Mouse (Mus musculus): ENCODE results near the gene Foxr1. TPM values are rescaled to one million over a fixed set of nuclear protein-coding genes. Genes with fewer than 3 reads are reported as not detected.
"Not testable (repeated sequence)": the region's sequence is repeated elsewhere in the genome, so short reads cannot be mapped to it uniquely, and the experiment has no call there.

Foxr1 gene
- polyA plus RNA-seq, 1 experiment, result not detected

DNA sequence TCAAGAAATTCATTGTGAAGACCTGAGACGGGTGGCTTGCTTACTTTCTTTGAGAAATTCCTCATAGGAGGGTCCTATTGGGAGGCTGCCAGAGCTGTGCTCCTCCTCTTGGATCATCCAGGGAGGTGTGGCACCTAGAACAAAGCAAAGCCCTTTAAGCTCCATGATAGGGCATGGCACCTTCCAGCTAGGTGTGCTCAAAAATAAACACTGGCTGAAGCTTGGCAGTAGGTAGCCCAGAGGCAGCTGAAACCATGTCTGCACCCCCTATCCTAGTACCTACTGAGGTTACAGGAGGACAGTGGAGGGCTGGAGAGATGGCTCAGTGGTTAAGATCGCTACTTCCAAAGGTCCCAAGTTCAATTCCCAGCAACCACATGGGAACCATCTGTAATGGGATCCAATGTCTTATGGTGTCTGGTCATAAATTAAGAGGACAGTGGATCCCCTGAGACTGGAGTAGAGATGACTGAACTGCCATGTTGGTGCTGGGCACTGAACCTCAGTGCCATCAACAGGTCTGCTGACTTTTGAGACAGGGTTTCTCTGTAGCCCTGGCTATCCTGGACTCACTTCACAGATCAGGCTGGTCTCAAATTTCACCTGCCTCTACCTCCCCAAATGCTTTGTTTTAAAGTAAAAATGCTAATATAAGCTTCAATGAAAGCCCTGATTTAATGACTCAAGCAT lies 30.1 kb downstream of the Foxr1 start:
- TF ChIP-seq CTCF (IDR thresholded peaks at IDR 0.05; ENCODE audit: borderline replicate concordance, extremely low read depth, insufficient read depth, insufficient read length) (no peak), POLR2A (IDR thresholded peaks at IDR 0.05; ENCODE audit: borderline replicate concordance, extremely low read depth, insufficient read depth, insufficient read length, poor library complexity, severe bottlenecking) (no peak)

DNA sequence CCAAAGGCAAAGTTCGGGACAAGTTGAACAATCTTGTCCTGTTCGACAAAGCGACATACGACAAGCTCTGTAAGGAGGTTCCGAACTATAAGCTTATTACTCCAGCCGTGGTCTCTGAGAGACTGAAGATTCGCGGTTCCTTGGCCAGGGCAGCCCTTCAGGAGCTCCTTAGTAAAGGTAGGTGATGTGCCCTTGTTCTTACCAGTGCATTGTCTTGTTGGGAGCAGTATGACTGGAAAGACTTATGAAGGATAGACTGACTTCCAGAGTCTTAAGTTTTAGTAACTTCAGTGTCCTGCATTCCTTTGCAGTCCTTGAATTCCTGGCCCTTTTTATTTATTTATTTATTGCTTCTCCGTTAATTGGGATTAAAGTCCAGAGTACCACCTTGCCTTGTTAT lies 32.2 kb downstream of the Foxr1 start:
- not testable (repeated sequence) for DNase-seq (ENCODE audit: low read depth)

More for the DNA sequence above, 30.1 kb downstream of the Foxr1 start:
- DNase-seq (ENCODE audit: low read depth), result no peak

DNA sequence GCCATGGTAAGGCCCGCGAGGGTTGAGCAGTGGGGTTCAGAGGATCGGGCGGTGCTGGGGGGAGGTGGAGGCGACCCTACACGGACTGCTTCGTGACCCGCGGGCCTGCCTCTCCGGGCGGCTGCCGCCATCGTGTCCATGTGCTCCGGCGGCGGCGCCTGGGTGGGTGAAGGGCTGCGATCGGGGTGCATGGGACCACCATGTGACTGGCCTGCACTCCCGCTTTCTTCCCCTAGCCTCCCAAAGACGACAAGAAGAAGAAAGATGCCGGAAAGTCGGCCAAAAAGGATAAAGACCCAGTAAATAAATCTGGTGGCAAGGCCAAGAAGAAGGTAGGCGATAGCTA lies 33.2 kb downstream of the Foxr1 start:
- no peak for DNase-seq (ENCODE audit: low read depth)
- TF ChIP-seq CTCF (IDR thresholded peaks at IDR 0.05; ENCODE audit: borderline replicate concordance, extremely low read depth, insufficient read depth, insufficient read length) (no peak), POLR2A (IDR thresholded peaks at IDR 0.05; ENCODE audit: borderline replicate concordance, extremely low read depth, insufficient read depth, insufficient read length, poor library complexity, severe bottlenecking) (no peak)

DNA sequence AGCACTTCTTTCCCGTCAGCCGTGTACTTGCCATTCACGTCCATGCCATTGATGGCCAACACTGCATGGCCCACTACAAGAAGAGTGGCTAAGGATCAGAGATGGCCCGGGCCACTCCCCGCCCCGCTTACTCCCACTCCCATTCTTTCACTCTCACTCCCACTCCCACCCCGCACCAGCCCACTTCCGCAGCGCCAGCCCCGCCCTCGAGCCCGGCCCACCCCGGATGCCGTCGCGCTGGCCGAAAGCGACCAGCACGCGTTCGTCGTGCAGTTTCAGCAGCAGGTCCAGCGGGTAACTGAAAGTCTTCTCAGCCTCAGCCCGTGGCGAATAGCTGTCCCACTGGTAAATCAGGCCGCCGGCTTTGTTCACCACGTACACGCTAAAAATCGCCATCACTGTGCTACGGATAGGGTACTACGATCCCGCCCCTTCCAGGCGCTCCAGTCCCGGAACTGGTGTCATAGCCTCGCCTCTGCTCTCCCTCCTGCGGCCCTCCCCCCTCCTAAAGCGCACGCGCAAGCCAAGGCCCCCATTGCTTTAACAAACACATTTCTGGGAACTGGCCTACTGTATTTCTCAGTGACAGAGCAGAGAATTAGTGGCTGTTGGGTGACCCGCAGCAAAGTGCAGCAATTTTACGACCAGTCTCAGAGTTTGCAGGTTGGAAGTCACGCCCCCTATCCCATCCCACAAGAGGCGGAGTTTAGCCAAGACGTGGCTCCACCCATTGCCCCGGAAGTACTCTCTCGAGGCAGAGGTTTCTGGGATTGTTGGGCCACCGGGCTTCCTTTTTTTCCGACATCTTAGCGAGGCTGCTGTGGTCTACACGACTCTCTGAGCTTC lies 33.8 kb downstream of the Foxr1 start, which contains the start of the genes Rps25 and Trappc4:
Rps25 (plus strand) TSS at position 234 of the 846 bp plus-strand sequence.
Trappc4 (minus strand) TSS at position 695 of the 846 bp plus-strand sequence.
- DNase-seq (ENCODE audit: low read depth), result peak; percentile 99
- TF ChIP-seq CTCF (IDR thresholded peaks at IDR 0.05; ENCODE audit: borderline replicate concordance, extremely low read depth, insufficient read depth, insufficient read length), result no peak
- TF ChIP-seq POLR2A (IDR thresholded peaks at IDR 0.05; ENCODE audit: borderline replicate concordance, extremely low read depth, insufficient read depth, insufficient read length, poor library complexity, severe bottlenecking), result peak; percentile 40; the same call in 1 of the 2 replicates

DNA sequence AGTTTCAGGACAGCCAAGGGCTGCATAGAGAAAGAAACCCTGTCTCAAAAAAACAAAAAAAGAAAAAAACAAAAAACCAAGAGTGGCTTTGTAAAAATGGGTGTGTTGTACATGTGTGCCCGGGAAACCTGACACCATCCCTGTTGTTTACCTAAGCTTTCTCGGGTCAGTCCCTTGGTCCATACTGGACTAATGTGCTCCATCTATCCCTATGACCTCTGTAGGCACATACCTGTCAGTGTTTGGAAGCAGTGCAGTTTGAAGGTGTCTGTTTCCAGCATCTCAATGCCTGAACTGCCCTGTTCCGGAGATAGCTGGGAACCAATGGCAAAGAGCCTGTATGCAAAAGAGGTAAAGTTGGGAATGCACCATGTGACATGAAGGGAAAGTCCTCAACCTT lies 35.9 kb downstream of the Foxr1 start:
- TF ChIP-seq POLR2A (IDR thresholded peaks at IDR 0.05; ENCODE audit: borderline replicate concordance, extremely low read depth, insufficient read depth, insufficient read length, poor library complexity, severe bottlenecking) (no peak), CTCF (IDR thresholded peaks at IDR 0.05; ENCODE audit: borderline replicate concordance, extremely low read depth, insufficient read depth, insufficient read length) (no peak)
- no peak for DNase-seq (ENCODE audit: low read depth)

DNA sequence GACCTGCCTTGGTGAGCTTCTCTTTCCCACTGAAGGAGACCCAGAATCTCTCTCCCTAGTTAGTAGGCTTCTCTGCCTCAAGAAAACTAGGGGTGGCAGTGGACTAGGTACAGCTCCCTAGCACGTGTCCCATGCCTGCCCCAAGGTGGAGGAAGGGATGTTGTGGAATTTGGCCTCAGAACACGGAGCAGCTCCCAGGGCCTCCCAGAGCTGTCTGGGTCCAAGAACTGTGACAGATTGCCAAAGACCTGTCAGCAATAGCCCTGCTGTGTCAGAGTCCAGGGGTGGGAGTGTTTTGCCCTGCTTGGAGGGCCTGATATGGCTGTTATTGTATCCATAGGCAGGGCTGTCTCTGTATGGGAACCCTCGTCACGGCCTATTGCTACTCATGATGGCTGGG lies 39.9 kb downstream of the Foxr1 start:
- no peak for DNase-seq (ENCODE audit: low read depth)
- TF ChIP-seq CTCF (IDR thresholded peaks at IDR 0.05; ENCODE audit: borderline replicate concordance, extremely low read depth, insufficient read depth, insufficient read length), result no peak
- no peak for TF ChIP-seq POLR2A (IDR thresholded peaks at IDR 0.05; ENCODE audit: borderline replicate concordance, extremely low read depth, insufficient read depth, insufficient read length, poor library complexity, severe bottlenecking)

DNA sequence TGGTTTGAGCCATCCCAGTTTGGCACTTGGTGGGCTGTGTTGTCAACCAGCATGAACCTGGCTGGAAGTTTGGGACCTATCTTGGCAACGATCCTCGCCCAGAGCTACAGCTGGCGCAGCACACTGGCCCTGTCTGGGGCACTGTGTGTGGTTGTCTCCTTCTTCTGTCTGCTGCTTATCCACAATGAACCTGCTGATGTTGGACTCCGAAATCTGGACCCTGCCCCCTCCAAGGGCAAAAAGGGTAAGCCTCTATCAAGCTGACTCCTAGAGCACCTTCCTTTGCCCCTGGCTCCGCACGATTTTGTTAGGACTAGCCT lies 41.2 kb downstream of the Foxr1 start:
- no peak for TF ChIP-seq POLR2A (IDR thresholded peaks at IDR 0.05; ENCODE audit: borderline replicate concordance, extremely low read depth, insufficient read depth, insufficient read length, poor library complexity, severe bottlenecking)
- no peak for TF ChIP-seq CTCF (IDR thresholded peaks at IDR 0.05; ENCODE audit: borderline replicate concordance, extremely low read depth, insufficient read depth, insufficient read length)
- no peak for DNase-seq (ENCODE audit: low read depth)

DNA sequence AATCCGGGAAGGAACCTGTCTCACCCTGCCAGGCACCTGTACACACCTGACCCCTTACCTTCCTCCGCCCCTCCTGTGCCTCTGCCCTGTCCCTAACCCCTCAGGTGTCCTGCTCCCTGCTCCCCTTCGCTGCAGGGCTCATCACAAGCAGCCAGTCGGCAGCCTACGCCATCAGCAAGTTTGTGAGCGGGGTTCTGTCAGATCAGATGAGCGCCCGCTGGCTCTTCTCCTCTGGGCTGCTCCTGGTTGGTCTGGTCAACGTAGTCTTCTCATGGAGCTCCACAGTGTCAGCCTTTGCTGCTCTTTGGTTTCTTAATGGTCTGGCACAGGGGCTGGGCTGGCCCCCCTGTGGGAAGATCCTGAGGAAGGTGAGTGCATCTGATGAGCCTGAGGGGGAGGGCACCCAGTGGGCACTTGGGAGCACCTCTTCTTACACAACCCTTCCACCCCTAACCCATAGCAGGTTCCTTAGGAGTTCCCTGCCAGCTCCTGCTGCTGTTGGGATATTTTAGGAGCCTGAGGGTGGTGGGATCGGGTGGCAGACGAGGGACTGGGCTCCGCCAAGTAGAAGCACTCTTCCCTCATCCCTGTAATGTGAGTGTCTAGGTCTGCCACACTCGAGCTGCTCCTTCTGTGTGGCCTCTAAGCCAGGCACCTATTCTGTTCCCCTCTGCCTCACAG lies 41.7 kb downstream of the Foxr1 start:
- TF ChIP-seq CTCF (IDR thresholded peaks at IDR 0.05; ENCODE audit: borderline replicate concordance, extremely low read depth, insufficient read depth, insufficient read length) (no peak), POLR2A (IDR thresholded peaks at IDR 0.05; ENCODE audit: borderline replicate concordance, extremely low read depth, insufficient read depth, insufficient read length, poor library complexity, severe bottlenecking) (no peak)
- DNase-seq (ENCODE audit: low read depth), result no peak

DNA sequence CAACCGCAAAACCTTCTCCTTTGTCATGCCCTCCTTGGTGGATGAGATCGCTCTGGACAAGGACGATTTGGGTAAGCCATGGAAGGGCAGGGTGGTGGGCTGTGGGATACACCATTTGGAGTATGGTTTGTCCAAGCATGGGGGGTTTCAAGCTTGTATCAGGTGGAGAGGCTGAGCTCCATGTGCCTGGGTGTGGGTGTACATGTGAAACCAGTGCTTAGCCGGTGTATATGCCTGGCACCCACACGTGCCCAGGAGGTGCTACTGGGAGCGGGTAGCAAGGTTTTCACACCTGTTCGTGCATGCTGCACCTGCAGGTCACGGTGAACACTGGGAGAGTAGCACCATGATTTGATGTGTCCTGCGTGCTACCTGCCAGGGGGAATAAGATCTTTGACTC lies 42.4 kb downstream of the Foxr1 start:
- TF ChIP-seq POLR2A (IDR thresholded peaks at IDR 0.05; ENCODE audit: borderline replicate concordance, extremely low read depth, insufficient read depth, insufficient read length, poor library complexity, severe bottlenecking) (no peak), CTCF (IDR thresholded peaks at IDR 0.05; ENCODE audit: borderline replicate concordance, extremely low read depth, insufficient read depth, insufficient read length) (no peak)
- no peak for DNase-seq (ENCODE audit: low read depth)

DNA sequence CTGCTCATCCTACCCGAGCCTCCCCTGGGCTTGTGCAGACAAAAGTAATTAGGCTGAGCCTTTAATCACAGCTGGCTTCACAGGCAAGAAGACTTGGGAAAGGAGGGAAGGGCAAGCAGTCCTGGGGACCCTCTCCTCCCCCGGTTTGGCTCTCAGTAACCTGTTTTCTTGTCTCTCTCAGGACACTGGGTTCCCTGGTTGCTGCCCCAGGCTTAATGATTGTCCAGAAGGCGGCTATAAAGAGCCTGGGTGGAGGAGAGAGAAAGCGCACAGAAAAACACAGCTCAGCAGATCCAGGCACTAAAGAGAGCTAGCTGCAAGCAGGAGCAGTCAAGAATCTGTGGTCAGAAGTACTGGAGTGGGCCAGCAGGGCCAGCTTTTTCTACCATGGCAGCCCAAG lies 42.8 kb downstream of the Foxr1 start:
- DNase-seq (ENCODE audit: low read depth), result peak; percentile 36

DNA sequence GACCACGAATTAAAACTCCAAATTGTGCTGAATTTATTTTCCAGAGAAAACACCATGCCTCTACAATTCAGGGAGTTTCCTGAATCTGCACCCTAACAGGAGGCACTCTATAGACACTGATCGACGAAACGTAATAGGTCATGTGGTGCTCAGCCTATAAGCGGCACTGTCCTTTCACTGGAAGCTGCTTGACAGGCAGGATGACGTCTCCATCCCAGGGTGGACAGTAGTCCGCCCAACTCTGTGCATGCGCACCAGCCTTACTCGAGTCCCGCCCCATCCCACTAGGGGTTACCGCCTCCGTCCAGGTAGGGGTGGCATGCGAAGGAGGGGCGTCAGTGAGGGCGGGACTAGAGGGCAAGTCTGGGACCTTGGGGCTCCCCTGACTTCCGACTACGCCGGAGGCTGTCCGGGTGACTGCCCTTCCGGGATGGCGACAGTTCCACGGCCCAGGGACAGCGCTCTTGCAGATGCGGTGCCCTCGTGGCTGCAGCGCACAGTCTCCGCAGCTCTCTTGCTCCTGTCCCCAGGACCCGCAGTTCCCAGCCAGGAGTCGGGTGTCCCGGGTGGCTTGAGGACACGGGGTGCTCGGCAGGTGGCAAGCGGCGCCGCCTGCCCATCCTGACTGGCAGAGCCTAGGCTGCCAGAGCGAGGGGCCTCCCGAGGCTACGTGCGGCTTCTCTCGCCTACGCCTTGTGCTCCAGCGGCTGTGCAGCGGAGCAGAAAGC lies 44.1 kb downstream of the Foxr1 start, which contains the start of gene Slc37a4:
Slc37a4 (plus strand) TSS at position 169 of the 728 bp plus-strand sequence.
- peak; percentile 98 for DNase-seq (ENCODE audit: low read depth)
- TF ChIP-seq CTCF (IDR thresholded peaks at IDR 0.05; ENCODE audit: borderline replicate concordance, extremely low read depth, insufficient read depth, insufficient read length), result no peak
- peak; percentile 24; the same call in 1 of the 2 replicates for TF ChIP-seq POLR2A (IDR thresholded peaks at IDR 0.05; ENCODE audit: borderline replicate concordance, extremely low read depth, insufficient read depth, insufficient read length, poor library complexity, severe bottlenecking)

More for the DNA sequence above, 42.8 kb downstream of the Foxr1 start:
- no peak for TF ChIP-seq CTCF (IDR thresholded peaks at IDR 0.05; ENCODE audit: borderline replicate concordance, extremely low read depth, insufficient read depth, insufficient read length)
- no peak for TF ChIP-seq POLR2A (IDR thresholded peaks at IDR 0.05; ENCODE audit: borderline replicate concordance, extremely low read depth, insufficient read depth, insufficient read length, poor library complexity, severe bottlenecking)
